Mouse (Mus musculus) cortical plate, adult 2 months (tissue): Measurements from ENCODE around the gene Lonp2.

ENCODE experiments used
- CTCF ChIP-seq: fragments of 200-500 bp; IDR thresholded peaks from 2 replicates; pipeline ENCODE4 v1.5.1; 2011; ENCODE audit warnings: mild to moderate bottlenecking, control low read depth, low read length; ENCODE audit not compliant: insufficient read depth; ENCODE audit errors: extremely low read depth
- POLR2A ChIP-seq: fragments of 200-500 bp; IDR thresholded peaks from 2 replicates; pipeline ENCODE4 v1.6.1; 2011; ENCODE audit warnings: mild to moderate bottlenecking, low read length, control low read depth; ENCODE audit not compliant: insufficient read depth; ENCODE audit errors: extremely low read depth

DNA sequence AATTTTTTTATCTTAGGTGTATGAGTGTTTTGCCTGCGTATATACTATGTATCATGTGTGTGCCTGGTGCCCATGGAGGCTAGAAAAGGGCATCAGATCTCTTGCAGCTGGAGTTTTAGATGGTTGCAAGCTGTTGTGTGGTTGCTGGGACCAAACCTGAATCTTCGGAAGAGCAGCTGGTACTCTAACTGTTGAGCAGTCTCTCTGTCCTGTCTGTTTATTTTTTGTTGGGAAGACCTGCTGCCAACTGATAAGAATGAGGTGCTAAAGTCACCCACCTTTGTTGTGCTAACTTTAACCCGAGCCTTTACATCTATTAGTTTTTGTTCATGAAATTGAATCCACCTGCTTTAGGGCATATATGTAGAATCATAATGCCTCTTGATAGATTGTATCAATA, 78.6 kb downstream of the Lonp2 start:
- no peak for TF ChIP-seq CTCF
- no peak for TF ChIP-seq POLR2A
